Mouse (Mus musculus): ENCODE measurements at regions not wholly inside any gene's neighbourhood (a gene's known extent, or its start where the extent isn't known, plus 50 kb on each side); places are given as distances from the start of the nearest gene placed in this dataset.

DNA sequence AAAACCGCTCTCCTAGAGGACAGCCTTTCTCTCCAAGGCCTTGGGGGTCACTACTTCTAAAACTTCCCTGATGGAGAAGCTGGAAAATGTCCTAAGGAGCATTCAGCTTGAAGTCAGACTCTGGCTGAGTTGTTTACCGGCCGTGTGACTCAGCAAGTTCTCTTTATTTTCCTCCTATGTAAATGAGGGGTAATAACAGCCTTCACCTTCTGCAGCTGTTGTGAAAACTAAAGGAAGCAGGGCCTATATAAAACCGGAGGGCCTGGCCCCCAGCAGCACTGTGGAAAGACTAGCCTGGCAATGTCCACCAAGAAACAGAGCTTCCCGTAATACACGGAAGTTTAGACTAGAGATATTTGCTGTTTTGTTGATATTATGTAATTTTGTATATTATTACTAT, 69.7 kb upstream of the Cited2 start:
- no peak for ATAC-seq (ENCODE audit: insufficient number of reproducible peaks, insufficient read depth, low FRiP score, low read depth)
- no peak overlapping the region for H3K9ac ChIP-seq (ENCODE audit: low read length)
- WGBS: 59% methylated on average over 6 of the region's 6 CpGs
- no peaks in the 10 kb centered on the region for H3K9me3 ChIP-seq (ENCODE audit: control insufficient read depth, low read length)
- H3K4me1 ChIP-seq (ENCODE audit: control insufficient read depth in 2 of 2, insufficient read depth in 2 of 2, low read length in 2 of 2): peaks cover 13 to 27% of the 10 kb centered on the region in 2 experiments
- no peaks in the 10 kb centered on the region for H3K36me3 ChIP-seq (ENCODE audit: control insufficient read depth, insufficient read depth, low read length)
- no peaks in the 10 kb centered on the region for H3K27me3 ChIP-seq (ENCODE audit: control insufficient read depth, insufficient read depth, low read length)
- no peak overlapping the region for H3K4me3 ChIP-seq (ENCODE audit: control insufficient read depth in 1 of 2, insufficient read depth in 1 of 2, low read depth in 1 of 2, low read length in 2 of 2)
- H3K4me2 ChIP-seq (ENCODE audit: low read length): no peak overlapping the region
- H3K27ac ChIP-seq (replicated peaks in 1 of 2; ENCODE audit: control insufficient read depth in 1 of 2, insufficient read depth in 1 of 2, low read depth in 2 of 2, low read length in 2 of 2): no peak overlapping the region

- Histone ChIP-seq H3K9me3 (ENCODE audit: control insufficient read depth, low read length) (no peaks in the 10 kb centered on the region), H3K36me3 (ENCODE audit: control insufficient read depth, insufficient read depth, low read length) (no peaks in the 10 kb centered on the region), H3K9ac (ENCODE audit: low read length) (no peak overlapping the region), H3K4me3 (ENCODE audit: control insufficient read depth in 1 of 2, insufficient read depth in 1 of 2, low read depth in 1 of 2, low read length in 2 of 2) (no peak overlapping the region), H3K4me1 (ENCODE audit: control insufficient read depth in 2 of 2, insufficient read depth in 2 of 2, low read length in 2 of 2) (peaks cover 13 to 27% of the 10 kb centered on the region in 2 experiments), H3K27me3 (ENCODE audit: control insufficient read depth, insufficient read depth, low read length) (no peaks in the 10 kb centered on the region), H3K27ac (replicated peaks in 1 of 2; ENCODE audit: control insufficient read depth in 1 of 2, insufficient read depth in 1 of 2, low read depth in 2 of 2, low read length in 2 of 2) (no peak overlapping the region), H3K4me2 (ENCODE audit: low read length) (no peak overlapping the region)
- no peak for ATAC-seq (ENCODE audit: insufficient number of reproducible peaks, insufficient read depth, low FRiP score, low read depth)
- WGBS: 72% methylated on average over 9 of the region's 9 CpGs
Measured at GRCm38 (mm10) chr10:17653785-17654184, 69.2 kb upstream of the Cited2 start.

DNA sequence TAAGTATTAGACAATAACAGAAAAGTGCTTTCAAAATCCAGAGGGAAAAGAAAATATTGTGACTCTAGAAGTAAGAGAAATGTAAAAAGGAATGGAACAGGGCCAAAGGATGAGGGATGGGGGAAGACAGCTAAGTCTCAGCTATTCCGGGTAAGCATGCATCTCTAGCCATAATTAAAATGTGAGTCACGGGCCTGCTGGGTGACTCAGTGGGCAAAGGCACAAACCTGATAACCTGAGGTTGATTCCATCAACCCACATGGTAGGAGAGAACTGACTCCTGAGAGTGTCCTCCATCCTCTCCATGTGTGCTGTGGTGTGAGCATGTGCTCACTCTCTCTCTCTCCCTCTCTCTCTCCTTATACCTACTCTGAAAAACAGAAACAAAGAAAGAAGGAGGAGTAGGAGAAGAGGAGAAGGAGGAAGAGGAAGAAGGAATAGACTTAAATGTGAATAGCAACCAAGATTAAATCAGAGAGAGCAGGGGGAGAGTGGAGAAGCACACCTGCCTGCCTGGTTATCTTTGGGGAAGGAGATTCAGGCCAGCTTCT, 68.6 kb upstream of the Cited2 start:
- Histone ChIP-seq H3K9me3 (ENCODE audit: control insufficient read depth, low read length) (no peaks in the 10 kb centered on the region), H3K4me2 (ENCODE audit: low read length) (no peak overlapping the region), H3K27me3 (ENCODE audit: control insufficient read depth, insufficient read depth, low read length) (no peaks in the 10 kb centered on the region), H3K4me3 (ENCODE audit: control insufficient read depth in 1 of 2, insufficient read depth in 1 of 2, low read depth in 1 of 2, low read length in 2 of 2) (no peak overlapping the region), H3K36me3 (ENCODE audit: control insufficient read depth, insufficient read depth, low read length) (no peaks in the 10 kb centered on the region), H3K4me1 (ENCODE audit: control insufficient read depth in 2 of 2, insufficient read depth in 2 of 2, low read length in 2 of 2) (peaks cover 13 to 27% of the 10 kb centered on the region in 2 experiments), H3K27ac (replicated peaks in 1 of 2; ENCODE audit: control insufficient read depth in 1 of 2, insufficient read depth in 1 of 2, low read depth in 2 of 2, low read length in 2 of 2) (no peak overlapping the region), H3K9ac (ENCODE audit: low read length) (no peak overlapping the region)
- no peak for ATAC-seq (ENCODE audit: insufficient number of reproducible peaks, insufficient read depth, low FRiP score, low read depth)
- 56% methylated on average over 2 of the region's 2 CpGs for WGBS

GRCm38 (mm10) chr10:17655459-17656051, 67.5 kb upstream of the Cited2 start:
- 56% methylated on average over 10 of the region's 10 CpGs for WGBS
- Histone ChIP-seq H3K9ac (ENCODE audit: low read length) (peak overlapping the region; percentile 28; the same call in 1 of the 2 replicates), H3K4me1 (ENCODE audit: control insufficient read depth in 2 of 2, insufficient read depth in 2 of 2, low read length in 2 of 2) (peaks cover 13 to 27% of the 10 kb centered on the region in 2 experiments), H3K36me3 (ENCODE audit: control insufficient read depth, insufficient read depth, low read length) (no peaks in the 10 kb centered on the region), H3K27me3 (ENCODE audit: control insufficient read depth, insufficient read depth, low read length) (no peaks in the 10 kb centered on the region), H3K4me2 (ENCODE audit: low read length) (peak overlapping the region; percentile 57), H3K27ac (replicated peaks in 1 of 2; ENCODE audit: control insufficient read depth in 1 of 2, insufficient read depth in 1 of 2, low read depth in 2 of 2, low read length in 2 of 2) (no peak overlapping the region), H3K4me3 (ENCODE audit: control insufficient read depth in 1 of 2, insufficient read depth in 1 of 2, low read depth in 1 of 2, low read length in 2 of 2) (no peak overlapping the region), H3K9me3 (ENCODE audit: control insufficient read depth, low read length) (no peaks in the 10 kb centered on the region)
- no peak for ATAC-seq (ENCODE audit: insufficient number of reproducible peaks, insufficient read depth, low FRiP score, low read depth)

GRCm38 (mm10) chr10:17656305-17656704, 66.7 kb upstream of the Cited2 start:
- Histone ChIP-seq H3K36me3 (ENCODE audit: control insufficient read depth, insufficient read depth, low read length) (no peaks in the 10 kb centered on the region), H3K9ac (ENCODE audit: low read length) (peak overlapping the region; percentile 28; the same call in 1 of the 2 replicates), H3K9me3 (ENCODE audit: control insufficient read depth, low read length) (no peaks in the 10 kb centered on the region), H3K4me1 (ENCODE audit: control insufficient read depth in 2 of 2, insufficient read depth in 2 of 2, low read length in 2 of 2) (peaks cover 13 to 27% of the 10 kb centered on the region in 2 experiments), H3K27ac (replicated peaks in 1 of 2; ENCODE audit: control insufficient read depth in 1 of 2, insufficient read depth in 1 of 2, low read depth in 2 of 2, low read length in 2 of 2) (no peak overlapping the region), H3K4me3 (ENCODE audit: control insufficient read depth in 1 of 2, insufficient read depth in 1 of 2, low read depth in 1 of 2, low read length in 2 of 2) (no peak overlapping the region), H3K4me2 (ENCODE audit: low read length) (peak overlapping the region; percentile 57), H3K27me3 (ENCODE audit: control insufficient read depth, insufficient read depth, low read length) (no peaks in the 10 kb centered on the region)
- no peak for ATAC-seq (ENCODE audit: insufficient number of reproducible peaks, insufficient read depth, low FRiP score, low read depth)
- WGBS: 30% methylated on average over 10 of the region's 10 CpGs

GRCm38 (mm10) chr10:17656872-17657482, 66.0 kb upstream of the Cited2 start:
- peaks cover 13 to 27% of the 10 kb centered on the region in 2 experiments for H3K4me1 ChIP-seq (ENCODE audit: control insufficient read depth in 2 of 2, insufficient read depth in 2 of 2, low read length in 2 of 2)
- no peaks in the 10 kb centered on the region for H3K9me3 ChIP-seq (ENCODE audit: control insufficient read depth, low read length)
- H3K4me2 ChIP-seq (ENCODE audit: low read length): peak overlapping the region; percentile 57
- 25% methylated on average over 8 of the region's 8 CpGs for WGBS
- no peaks in the 10 kb centered on the region for H3K27me3 ChIP-seq (ENCODE audit: control insufficient read depth, insufficient read depth, low read length)
- ATAC-seq (ENCODE audit: insufficient number of reproducible peaks, insufficient read depth, low FRiP score, low read depth): no peak
- H3K9ac ChIP-seq (ENCODE audit: low read length): no peak overlapping the region
- H3K4me3 ChIP-seq (ENCODE audit: control insufficient read depth in 1 of 2, insufficient read depth in 1 of 2, low read depth in 1 of 2, low read length in 2 of 2): no peak overlapping the region
- no peak overlapping the region for H3K27ac ChIP-seq (replicated peaks in 1 of 2; ENCODE audit: control insufficient read depth in 1 of 2, insufficient read depth in 1 of 2, low read depth in 2 of 2, low read length in 2 of 2)
- no peaks in the 10 kb centered on the region for H3K36me3 ChIP-seq (ENCODE audit: control insufficient read depth, insufficient read depth, low read length)

DNA sequence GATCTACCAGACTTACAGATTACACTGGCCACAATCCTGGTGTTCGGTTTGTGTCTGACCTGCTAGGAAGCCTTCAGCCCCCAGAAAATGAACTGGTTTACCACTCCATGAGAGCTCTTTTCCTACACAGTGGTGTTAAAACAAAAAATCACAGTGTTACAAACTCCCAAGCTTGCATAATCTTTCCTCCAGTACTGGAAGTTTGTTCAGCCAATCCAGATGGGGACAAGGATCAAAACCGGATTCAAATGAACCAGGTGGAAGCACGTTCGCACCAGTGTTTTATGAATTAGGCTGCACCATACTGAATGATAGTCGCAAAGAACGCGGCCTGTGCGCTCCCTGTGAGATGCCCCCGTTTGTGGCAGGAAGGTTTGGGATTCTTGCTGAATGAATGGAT, 63.4 kb upstream of the Cited2 start:
- no peak for ATAC-seq (ENCODE audit: insufficient number of reproducible peaks, insufficient read depth, low FRiP score, low read depth)
- WGBS: 92% methylated on average over 9 of the region's 9 CpGs
- H3K9me3 ChIP-seq (ENCODE audit: control insufficient read depth, low read length): no peaks in the 10 kb centered on the region
- no peaks in the 10 kb centered on the region for H3K36me3 ChIP-seq (ENCODE audit: control insufficient read depth, insufficient read depth, low read length)
- no peaks in the 10 kb centered on the region for H3K27me3 ChIP-seq (ENCODE audit: control insufficient read depth, insufficient read depth, low read length)
- H3K27ac ChIP-seq (replicated peaks in 1 of 2; ENCODE audit: control insufficient read depth in 1 of 2, insufficient read depth in 1 of 2, low read depth in 2 of 2, low read length in 2 of 2): no peak overlapping the region
- H3K4me3 ChIP-seq (ENCODE audit: control insufficient read depth in 1 of 2, insufficient read depth in 1 of 2, low read depth in 1 of 2, low read length in 2 of 2): no peak overlapping the region
- H3K4me2 ChIP-seq (ENCODE audit: low read length): no peak overlapping the region
- no peak overlapping the region for H3K9ac ChIP-seq (ENCODE audit: low read length)
- peaks cover 10 to 14% of the 10 kb centered on the region in 2 experiments for H3K4me1 ChIP-seq (ENCODE audit: control insufficient read depth in 2 of 2, insufficient read depth in 2 of 2, low read length in 2 of 2)

All from heart, embryonic 14.5 days (tissue).